Mouse (Mus musculus) kidney, postnatal 4 days (tissue): ENCODE results near the gene Samsn1.
"Not testable (repeated sequence)": the region's sequence is repeated elsewhere in the genome, so short reads cannot be mapped to it uniquely, and the experiment has no call there.

Source experiments
- DNase-seq, 2 experiments: peaks; one replicate each; pipeline ENCODE4 v3.0.0; 2021; ENCODE audit warnings: mixed read lengths in 2 of 2

Gene Samsn1

GRCm38 (mm10) chr16:75872241-75872640, 149.8 kb downstream of the Samsn1 start:
- DNase-seq = no peak

- no peak for DNase-seq
These were observed 154.7 kb downstream of the Samsn1 start for GRCm38 (mm10) chr16:75867400-75867799.

- DNase-seq = no peak
These were observed 156.6 kb downstream of the Samsn1 start for GRCm38 (mm10) chr16:75865505-75865904.

- no peak for DNase-seq
These were observed 157.4 kb downstream of the Samsn1 start for GRCm38 (mm10) chr16:75864673-75865072.

- no peak for DNase-seq
These were observed 165.7 kb downstream of the Samsn1 start for GRCm38 (mm10) chr16:75856343-75856742.

GRCm38 (mm10) chr16:75855402-75855801, 166.7 kb downstream of the Samsn1 start:
- DNase-seq = no peak

DNA sequence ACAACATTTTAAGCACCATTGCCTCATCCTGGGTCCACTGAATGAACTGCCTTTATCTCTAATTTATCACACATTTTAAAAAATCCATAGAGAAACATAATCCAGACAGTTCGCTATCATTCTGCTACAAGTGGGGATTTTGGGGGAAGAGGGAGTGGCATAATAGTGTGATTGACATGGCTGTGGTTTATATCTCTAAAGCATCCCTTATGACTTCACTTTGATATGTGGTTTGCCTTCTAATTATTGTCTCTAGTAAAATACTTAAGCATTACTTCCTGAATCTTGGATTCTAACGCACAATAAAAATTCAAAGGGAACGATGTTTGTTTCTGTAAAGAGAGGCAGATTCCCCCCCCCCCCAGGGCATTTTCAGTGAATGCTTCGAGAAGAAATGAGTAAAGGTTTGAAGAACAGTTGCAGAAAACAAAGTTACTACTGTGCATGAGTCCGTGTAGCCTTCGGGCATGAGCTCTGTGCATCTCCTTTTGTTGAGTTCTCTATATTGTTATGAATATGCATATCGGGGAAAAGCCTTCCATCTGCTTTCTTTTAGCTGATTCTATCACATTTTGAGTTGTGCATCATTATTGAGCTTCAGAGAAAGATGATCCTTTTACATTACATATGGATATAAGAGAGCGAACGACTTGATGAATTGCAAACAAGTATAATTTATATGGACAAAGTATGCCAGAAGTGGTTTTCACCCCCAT, 168.4 kb downstream of the Samsn1 start:
- no peak for DNase-seq

- DNase-seq = no peak
These were observed 169.6 kb downstream of the Samsn1 start for GRCm38 (mm10) chr16:75852485-75852884.

GRCm38 (mm10) chr16:75849039-75849438, 173.0 kb downstream of the Samsn1 start:
- no peak for DNase-seq

GRCm38 (mm10) chr16:75843653-75844062, 178.4 kb downstream of the Samsn1 start:
- DNase-seq = no peak

DNA sequence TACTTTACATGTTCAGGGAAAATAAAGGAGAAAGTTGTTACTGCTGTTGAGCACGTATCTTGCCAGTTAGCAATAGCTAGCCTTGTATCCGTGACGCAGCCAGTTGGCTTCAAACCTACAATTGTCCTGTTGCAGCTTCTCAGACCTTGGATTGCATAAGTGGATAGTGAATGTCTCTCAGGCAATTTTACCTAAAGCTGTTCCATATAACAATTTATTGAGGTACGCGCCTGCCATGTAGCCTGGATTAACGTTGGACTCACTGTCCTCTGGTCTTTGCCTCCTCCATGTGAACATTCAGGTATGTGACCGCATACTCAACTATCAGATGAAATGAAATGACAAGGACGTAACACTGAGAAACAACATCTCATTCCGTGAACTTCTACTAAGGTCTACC, 179.1 kb downstream of the Samsn1 start:
- DNase-seq = no peak

DNA sequence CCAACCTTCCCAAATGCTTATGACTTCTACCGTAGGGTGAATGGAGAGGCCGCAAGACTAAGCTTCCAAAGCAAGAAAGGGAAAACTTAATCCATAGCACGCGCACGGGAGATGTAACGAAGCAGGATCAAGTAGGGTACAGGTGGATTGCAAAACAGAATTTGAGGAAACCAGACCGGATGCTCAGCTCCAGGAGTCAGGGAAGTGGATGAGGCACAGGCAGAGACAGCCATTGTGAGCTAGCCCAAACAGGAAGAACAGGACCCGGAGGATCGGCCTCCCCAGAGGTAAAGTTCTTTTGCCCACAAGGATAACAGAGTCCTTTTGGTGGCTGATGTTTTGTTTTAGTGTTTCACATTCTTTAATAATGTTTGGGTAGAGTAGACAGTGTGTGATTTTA, 179.5 kb downstream of the Samsn1 start:
- DNase-seq = no peak

DNA sequence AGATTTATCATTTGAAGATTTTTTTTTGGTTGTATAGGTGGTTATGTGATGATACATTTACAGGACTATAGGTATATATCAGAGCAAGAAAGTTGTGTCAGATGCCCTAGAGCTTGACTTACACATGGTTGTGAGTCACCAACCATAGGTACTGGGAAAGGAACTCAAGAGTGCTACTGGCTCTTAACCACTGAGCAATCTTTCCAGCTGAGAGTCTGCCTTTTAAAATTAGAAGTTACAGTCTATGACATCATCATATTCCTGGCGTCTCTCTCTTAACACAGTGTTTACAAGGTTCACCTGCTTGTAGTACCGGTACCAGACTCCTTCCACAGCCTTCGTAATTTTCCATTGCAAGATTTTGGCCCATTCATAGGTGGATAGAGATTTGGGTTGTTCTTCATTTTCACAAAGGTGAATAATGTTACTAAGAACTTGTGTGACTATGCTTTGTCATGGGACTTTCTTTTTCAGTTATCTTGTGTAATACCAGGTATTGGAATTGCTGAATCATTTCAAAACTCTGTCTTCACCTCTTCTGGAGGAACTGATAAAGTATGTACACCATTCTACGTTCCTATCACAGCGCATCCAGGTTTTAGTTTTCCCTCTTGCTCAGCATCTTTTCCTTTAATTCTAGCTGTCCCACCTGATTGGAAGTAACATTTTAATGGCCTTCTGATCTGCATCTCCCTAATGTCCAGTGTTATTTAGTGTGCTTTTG, 184.2 kb downstream of the Samsn1 start:
- DNase-seq = no peak

GRCm38 (mm10) chr16:75831390-75831789, 190.7 kb downstream of the Samsn1 start:
- no peak for DNase-seq

- not testable (repeated sequence) for DNase-seq
These were observed 195.1 kb downstream of the Samsn1 start for GRCm38 (mm10) chr16:75826949-75827348.

DNA sequence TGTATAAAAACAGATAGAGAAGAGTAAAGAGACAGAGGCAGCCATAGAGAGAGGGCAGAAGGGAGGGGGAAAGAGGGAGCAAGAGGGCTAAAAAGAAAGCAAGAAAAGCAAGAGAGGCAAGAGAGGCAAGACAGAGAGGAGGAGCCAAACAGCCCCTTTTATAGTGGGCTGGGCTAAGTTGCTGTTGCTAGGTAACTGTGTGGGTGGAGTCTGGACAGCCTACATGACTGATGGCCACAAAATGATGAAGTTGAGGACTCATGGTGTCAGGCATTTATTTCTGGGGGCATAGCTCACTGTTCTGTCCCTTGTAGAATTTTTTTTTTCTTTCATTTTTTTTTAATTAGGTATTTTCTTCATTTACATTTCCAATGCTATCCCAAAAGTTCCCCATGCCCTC, 195.6 kb downstream of the Samsn1 start:
- DNase-seq = no peak

- DNase-seq = no peak
These were observed 198.9 kb downstream of the Samsn1 start for GRCm38 (mm10) chr16:75823226-75823625.

DNA sequence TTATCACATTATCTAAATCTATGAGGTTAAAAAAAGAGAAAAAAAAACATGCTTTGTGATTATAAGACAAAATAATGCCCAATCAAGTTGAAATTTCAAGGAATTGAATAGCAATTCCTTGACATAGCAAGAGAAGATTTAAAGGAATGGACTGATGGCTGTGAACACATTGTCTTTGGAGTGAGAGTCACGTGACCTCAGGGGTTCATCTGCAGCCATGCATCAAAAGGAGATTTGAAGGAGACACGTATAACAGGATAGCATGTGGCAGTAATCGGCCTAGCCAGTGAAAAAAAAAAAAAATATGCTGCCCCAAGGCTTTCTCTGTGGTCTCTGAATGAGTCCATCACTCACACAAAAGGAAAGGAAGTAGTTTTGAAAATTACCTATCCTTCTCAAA, 201.1 kb downstream of the Samsn1 start:
- no peak for DNase-seq
